In the genomic region with DNA sequence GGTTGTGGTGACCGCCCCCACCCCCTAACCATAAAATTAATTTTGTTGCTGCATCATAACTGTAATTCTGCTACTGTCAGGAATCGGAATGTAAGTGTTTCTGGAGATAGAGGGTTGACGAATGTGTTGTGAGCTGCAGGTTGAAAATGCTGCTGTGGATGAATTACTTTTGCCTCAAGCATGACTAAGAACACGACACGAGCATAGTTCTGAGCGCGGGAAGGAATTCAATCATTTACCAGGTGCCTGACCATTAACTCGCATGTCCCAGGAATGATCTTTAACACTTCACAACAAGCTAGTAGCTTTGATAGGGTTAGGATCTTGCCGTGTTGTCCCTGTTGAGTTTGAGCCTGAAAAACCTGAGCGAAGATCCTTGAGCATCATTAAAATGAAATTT, we compare ENCODE assay signal across 30 mouse cellular contexts. TPM values are rescaled to one million over a fixed set of nuclear protein-coding genes. Genes with fewer than 3 reads are reported as not detected.
A peak's percentile ranks its signal among the peaks of the same experiment; 100 is the strongest.
DNase-seq lines count a peak whose midpoint lies in the region; ATAC-seq lines count a peak whose summit lies in the region.
"Had no signal": no experiment of that assay in that cellular context is flagged by ENCODE, and none has a peak within 500 bp of the region (broad histone marks: within the 10 kb centered on the region; RNA-seq: fewer than 3 reads in every experiment).

No protein-coding gene starts in this region.

- H3K27me3 ChIP-seq in kidney, embryonic 15.5 days: peaks cover 3% of the 10 kb centered on the region; the same call in 1 of the 2 replicates
- H3K27me3 ChIP-seq in kidney, embryonic 16.5 days (ENCODE audit: insufficient read depth, low read length): no peaks in the 10 kb centered on the region
- H3K27me3 ChIP-seq: embryonic facial prominence, embryonic 13.5 days; heart, embryonic 13.5 days had no signal

- DNase-seq in kidney, adult 18-20 months: peak; percentile 42
- DNase-seq in kidney, adult 9 months: peak; percentile 80
- DNase-seq in kidney, postnatal 14 days: peak; percentile 54
- no peak for DNase-seq in left cerebral cortex, adult 18-20 months (ENCODE audit: low spot score in 2 of 2)
- DNase-seq in gastrocnemius, adult 18-20 months (ENCODE audit: low spot score): no peak
- DNase-seq: adrenal gland, adult 8-10 months; adrenal gland, postnatal 25 days; cerebellum, adult 11-12 months; cerebellum, adult 8-10 months; cerebellum, postnatal 10 days; cerebellum, postnatal 36 days; embryo, embryonic 11 days; gastrocnemius, postnatal 10 days; gastrocnemius, postnatal 36 days; heart, adult 2 months; heart, postnatal 14 days; heart, postnatal 4 days had no signal

- no peak overlapping the region for H3K4me2 ChIP-seq in kidney, embryonic 15.5 days
- no peak overlapping the region for H3K4me2 ChIP-seq in kidney, embryonic 16.5 days (replicated peaks; ENCODE audit: low read depth, low read length)
- H3K4me2 ChIP-seq: embryonic facial prominence, embryonic 13.5 days; heart, embryonic 13.5 days; hindbrain, embryonic 14.5 days had no signal

- no peak for ATAC-seq in kidney, embryonic 15.5 days (replicated peaks; ENCODE audit: low FRiP score)
- ATAC-seq in kidney, embryonic 16.5 days (ENCODE audit: low FRiP score, low TSS enrichment): no peak; the same call in 1 of the 2 replicates
- ATAC-seq: activated CD4-positive, CD25-positive, alpha-beta regulatory T cell, adult 4 months; CD4-positive, CD25-positive, alpha-beta regulatory T cell, adult 4 months; forebrain, embryonic 14.5 days; hindbrain, postnatal 0 days had no signal

- no peaks in the 10 kb centered on the region for H3K9me3 ChIP-seq in kidney, embryonic 15.5 days (replicated peaks)
- no peaks in the 10 kb centered on the region for H3K9me3 ChIP-seq in kidney, embryonic 16.5 days (ENCODE audit: low read length)
- H3K9me3 ChIP-seq: embryonic facial prominence, embryonic 10.5 days; embryonic facial prominence, embryonic 13.5 days; heart, embryonic 10.5 days; heart, embryonic 13.5 days had no signal

- H3K9ac ChIP-seq in kidney, embryonic 15.5 days: no peak overlapping the region
- H3K9ac ChIP-seq in kidney, embryonic 16.5 days (replicated peaks; ENCODE audit: low read length): no peak overlapping the region
- H3K9ac ChIP-seq: embryonic facial prominence, embryonic 13.5 days; heart, embryonic 13.5 days; hindbrain, embryonic 14.5 days had no signal

- H3K27ac ChIP-seq in kidney, embryonic 15.5 days: no peak overlapping the region
- no peak overlapping the region for H3K27ac ChIP-seq in kidney, embryonic 16.5 days (ENCODE audit: low read length)
- H3K27ac ChIP-seq: embryonic facial prominence, embryonic 10.5 days; embryonic facial prominence, embryonic 13.5 days; heart, adult 2 months; heart, embryonic 10.5 days; heart, embryonic 13.5 days; hindbrain, embryonic 14.5 days; hindbrain, postnatal 0 days had no signal

- 0 out of 2 replicates have a peak, but pooled peaks cover 6% of the 10 kb centered on the region for H3K4me1 ChIP-seq in kidney, embryonic 15.5 days
- peaks cover 10% of the 10 kb centered on the region; the same call in 1 of the 2 replicates for H3K4me1 ChIP-seq in kidney, embryonic 16.5 days (ENCODE audit: insufficient read depth, low read length)
- H3K4me1 ChIP-seq: embryonic facial prominence, embryonic 10.5 days; embryonic facial prominence, embryonic 13.5 days had no signal

- WGBS in kidney, embryonic 15.5 days: 69% methylated on average over 10 of the region's 10 CpGs
- WGBS in kidney, embryonic 16.5 days: 60% methylated on average over 10 of the region's 10 CpGs

- no peaks in the 10 kb centered on the region for H3K36me3 ChIP-seq in kidney, embryonic 15.5 days
- H3K36me3 ChIP-seq in kidney, embryonic 16.5 days (ENCODE audit: insufficient read depth, low read length): no peaks in the 10 kb centered on the region
- H3K36me3 ChIP-seq: embryonic facial prominence, embryonic 10.5 days; embryonic facial prominence, embryonic 13.5 days had no signal

- H3K4me3 ChIP-seq in kidney, embryonic 15.5 days (replicated peaks): no peak overlapping the region
- no peak overlapping the region for H3K4me3 ChIP-seq in kidney, embryonic 16.5 days (ENCODE audit: low read length)
- H3K4me3 ChIP-seq: embryonic facial prominence, embryonic 10.5 days; embryonic facial prominence, embryonic 13.5 days; erythroblast, embryonic 14.5 days; heart, adult 2 months; heart, embryonic 10.5 days; heart, embryonic 13.5 days had no signal

RNA-seq across cellular contexts. Expression of a gene that starts 20.6 kb away (rescaled TPM):
- 4.6 and 6.5 TPM in 2 replicates for polyA plus RNA-seq in kidney, embryonic 15.5 days (2015; fragmentation: Nextera tagmentation; extraction: Ambion mirVana)
- 6.4 and 6.5 TPM in 2 replicates for polyA plus RNA-seq in kidney, embryonic 16.5 days (2015; fragmentation: Nextera tagmentation; extraction: Ambion mirVana)
- 10 to 100 TPM; 17.3 to 35.0 TPM for total RNA-seq in left cerebral cortex, adult 18-20 months (2021)
- 1 to 10 TPM in 1 of 2 experiments, under 1 TPM in 1; 0.96 to 1.6 TPM for total RNA-seq in gastrocnemius, adult 18-20 months (2021)
- total RNA-seq: MEL had no signal
- polyA plus RNA-seq: erythroblast, embryonic 14.5 days had no signal

Comparison
In these comparisons a context has a peak if more than half of its experiments do, and no peak if none do; other contexts are left out.
1. DNase-seq: peak in kidney, adult 18-20 months (single experiment), kidney, adult 9 months (single experiment) and kidney, postnatal 14 days (single experiment); none in left cerebral cortex, adult 18-20 months (0 of 2) and gastrocnemius, adult 18-20 months (single experiment).
2. RNA of a gene that starts 20.6 kb away (total RNA-seq): 17.3 to 35.0 TPM in left cerebral cortex, adult 18-20 months; 0.96 to 1.6 TPM in gastrocnemius, adult 18-20 months; every median in the first group is over 4 times any median in the second.